In the genomic region with DNA sequence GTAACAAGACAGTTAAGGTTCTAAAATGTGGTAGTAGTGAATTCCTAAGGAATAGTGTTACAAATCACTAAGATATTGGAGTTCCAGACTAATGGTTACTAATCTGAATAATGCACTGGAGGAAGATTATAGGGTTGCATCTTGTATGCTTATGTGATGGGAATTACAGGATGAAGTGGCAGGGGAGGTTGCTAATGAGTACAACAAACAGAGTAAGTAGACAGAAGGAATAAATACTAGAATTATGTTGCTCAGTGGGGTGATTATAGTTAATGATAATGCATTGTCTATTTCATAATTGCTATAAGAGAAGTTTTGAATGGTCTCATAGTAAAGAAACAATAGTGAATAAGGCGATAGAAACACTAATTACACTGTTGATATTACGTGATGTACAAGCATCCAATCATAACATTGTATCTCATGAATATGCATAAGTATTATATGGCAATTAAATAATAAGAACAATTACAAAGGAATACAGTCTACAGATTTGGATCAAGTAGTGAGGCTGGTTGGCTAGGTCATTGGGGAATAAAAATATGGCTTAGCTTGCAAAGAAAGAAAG, we compare ENCODE assay signal across 18 mouse cellular contexts.
"Had no signal": no experiment of that assay in that cellular context is flagged by ENCODE, and none has a peak within 500 bp of the region (broad histone marks: within the 10 kb centered on the region; RNA-seq: fewer than 3 reads in every experiment).

No protein-coding gene starts in this region.

- H3K27me3 ChIP-seq: limb, embryonic 13.5 days; liver, embryonic 12.5 days; liver, embryonic 15.5 days; lung, embryonic 15.5 days; neural tube, embryonic 12.5 days had no signal

- H3K36me3 ChIP-seq: limb, embryonic 10.5 days; limb, embryonic 13.5 days; liver, embryonic 12.5 days; liver, embryonic 15.5 days; lung, embryonic 15.5 days; neural tube, embryonic 12.5 days had no signal

- H3K27ac ChIP-seq: layer of hippocampus, adult 2 months; limb, embryonic 10.5 days; limb, embryonic 13.5 days; liver, embryonic 12.5 days; liver, embryonic 15.5 days; lung, embryonic 15.5 days; neural tube, embryonic 12.5 days had no signal

- H3K9me3 ChIP-seq: limb, embryonic 10.5 days; limb, embryonic 13.5 days; liver, embryonic 12.5 days; liver, embryonic 15.5 days; lung, embryonic 15.5 days; neural tube, embryonic 12.5 days had no signal

- H3K4me3 ChIP-seq: layer of hippocampus, adult 2 months; limb, embryonic 10.5 days; limb, embryonic 13.5 days; liver, embryonic 12.5 days; liver, embryonic 15.5 days; lung, embryonic 15.5 days; neural tube, embryonic 12.5 days had no signal

- ATAC-seq: liver, embryonic 12.5 days had no signal

- DNase-seq: kidney, adult 9 months; kidney, postnatal 14 days; layer of hippocampus, adult 9-11 months; liver; lung, adult 18-20 months; lung, postnatal 14 days; lung, postnatal 4 days; midbrain, embryonic 14.5 days; thymus, adult 18-20 months; thymus, postnatal 36 days had no signal

- H3K9ac ChIP-seq: limb, embryonic 13.5 days; liver, embryonic 12.5 days; liver, embryonic 15.5 days; lung, embryonic 15.5 days; neural tube, embryonic 12.5 days had no signal

- H3K4me1 ChIP-seq: limb, embryonic 10.5 days; limb, embryonic 13.5 days; liver, embryonic 12.5 days; liver, embryonic 15.5 days; lung, embryonic 15.5 days; neural tube, embryonic 12.5 days had no signal

- H3K4me2 ChIP-seq: limb, embryonic 13.5 days; liver, embryonic 12.5 days; liver, embryonic 15.5 days; lung, embryonic 15.5 days; midbrain, embryonic 11.5 days; neural tube, embryonic 12.5 days had no signal
